Mouse (Mus musculus) thymus, adult 2 months (tissue): ENCODE measurements around the gene Pafah2.

Experiments
- CTCF ChIP-seq: fragments of 200-500 bp; IDR thresholded peaks from 2 replicates; pipeline ENCODE4 v1.5.1; 2012; ENCODE audit warnings: mild to moderate bottlenecking, control low read depth, low read length, moderate library complexity, borderline replicate concordance; ENCODE audit not compliant: control insufficient read depth, poor library complexity, insufficient read depth; ENCODE audit errors: extremely low read depth
- POLR2A ChIP-seq: fragments of 200-500 bp; IDR thresholded peaks from 2 replicates; pipeline ENCODE4 v1.6.1; 2012; ENCODE audit warnings: mild to moderate bottlenecking, low read length, control low read depth, moderate library complexity; ENCODE audit not compliant: control insufficient read depth, poor library complexity, insufficient read depth; ENCODE audit errors: extremely low read depth

DNA sequence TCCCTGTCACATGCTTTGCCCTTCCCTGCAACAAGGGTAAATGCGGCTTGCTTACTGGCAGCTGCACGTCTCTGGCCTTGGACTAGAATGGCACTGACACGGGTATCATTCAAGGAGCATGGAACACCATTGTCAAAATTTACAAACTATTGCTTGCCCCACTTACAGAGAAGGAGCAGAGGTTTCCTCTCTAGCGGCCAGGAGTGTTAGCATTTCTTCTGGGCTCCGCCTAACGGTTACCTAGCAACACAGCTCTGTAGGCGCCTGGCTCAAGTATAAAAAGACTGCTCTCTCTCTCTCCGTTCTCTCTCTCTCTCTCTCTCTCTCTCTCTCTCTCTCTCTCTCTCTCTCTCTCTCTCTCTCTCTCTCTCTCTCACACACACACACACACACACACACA, 3.5 kb upstream of the Pafah2 start:
- no peak for TF ChIP-seq CTCF
- TF ChIP-seq POLR2A: no peak
